In genomic region chr2:13229686-13230085, GRCm38 (mm10) we compare ENCODE assay signal across 22 mouse cellular contexts. TPM values are rescaled to one million over a fixed set of nuclear protein-coding genes. Genes with fewer than 3 reads are reported as not detected.
A peak's percentile ranks its signal among the peaks of the same experiment; 100 is the strongest.
DNase-seq lines count a peak whose midpoint lies in the region.
"Had no signal": no experiment of that assay in that cellular context is flagged by ENCODE, and none has a peak within 500 bp of the region (broad histone marks: within the 10 kb centered on the region; RNA-seq: fewer than 3 reads in every experiment).

No protein-coding gene starts in this region.

- DNase-seq in 3134 (ENCODE audit: extremely low read depth, insufficient read length, low spot score) = peak; percentile 65
- peak; percentile 70 for DNase-seq in 3T3-L1 (ENCODE audit: low read depth, low spot score)
- DNase-seq in adipocyte (ENCODE audit: low spot score) = peak; percentile 63
- DNase-seq in fibroblast of lung, adult 2 months (ENCODE audit: low read depth) = peak; percentile 67
- no peak for DNase-seq in kidney, adult 8-10 months
- no peak for DNase-seq in frontal cortex, postnatal 10 days (ENCODE audit: low spot score in 2 of 2)
- DNase-seq in limb, embryonic 10.5 days (ENCODE audit: low spot score) = no peak
- DNase-seq: adrenal gland, postnatal 10 days; cerebellum, adult 2 months; cerebellum, postnatal 10 days; embryo, embryonic 11 days; gastrocnemius, postnatal 25 days; heart, adult 2 months; heart, postnatal 14 days; kidney, adult 18-20 months had no signal

- H3K27ac ChIP-seq in limb, embryonic 10.5 days = no peak overlapping the region
- H3K27ac ChIP-seq: embryonic facial prominence, embryonic 15.5 days; forebrain, embryonic 12.5 days; heart, adult 2 months; heart, embryonic 15.5 days; hindbrain, embryonic 10.5 days; hindbrain, embryonic 14.5 days; intestine, embryonic 15.5 days had no signal

- H3K36me3 ChIP-seq in limb, embryonic 10.5 days = no peaks in the 10 kb centered on the region
- H3K36me3 ChIP-seq: embryonic facial prominence, embryonic 15.5 days; forebrain, embryonic 12.5 days; heart, embryonic 15.5 days; hindbrain, embryonic 10.5 days; intestine, embryonic 15.5 days had no signal

- peaks cover 29% of the 10 kb centered on the region for H3K4me1 ChIP-seq in limb, embryonic 10.5 days
- H3K4me1 ChIP-seq: embryonic facial prominence, embryonic 15.5 days; intestine, embryonic 15.5 days had no signal

- no peaks in the 10 kb centered on the region for H3K9me3 ChIP-seq in limb, embryonic 10.5 days (replicated peaks)
- H3K9me3 ChIP-seq: embryonic facial prominence, embryonic 15.5 days; forebrain, embryonic 12.5 days; heart, embryonic 15.5 days; hindbrain, embryonic 10.5 days; intestine, embryonic 15.5 days had no signal

- H3K27me3 ChIP-seq in limb, embryonic 10.5 days (ENCODE audit: low read depth, poor library complexity, severe bottlenecking) = no peaks in the 10 kb centered on the region
- H3K27me3 ChIP-seq: embryonic facial prominence, embryonic 15.5 days; forebrain, embryonic 12.5 days; heart, embryonic 15.5 days; intestine, embryonic 15.5 days had no signal

- H3K4me3 ChIP-seq in limb, embryonic 10.5 days = no peak overlapping the region
- H3K4me3 ChIP-seq: embryonic facial prominence, embryonic 15.5 days; erythroblast, embryonic 14.5 days; forebrain, embryonic 12.5 days; heart, adult 2 months; heart, embryonic 15.5 days; hindbrain, embryonic 10.5 days; intestine, embryonic 15.5 days had no signal

- WGBS in limb, embryonic 10.5 days = 94% methylated on average over 3 of the region's 3 CpGs

RNA-seq across cellular contexts. Expression of gene Rsu1, which starts 41.5 kb away (rescaled TPM):
- 67.9 and 79.1 TPM in 2 replicates for polyA plus RNA-seq in limb, embryonic 10.5 days (2016; fragmentation: Nextera tagmentation; extraction: Ambion mirVana)

Comparison
In these comparisons a context has a peak if more than half of its experiments do, and no peak if none do; other contexts are left out.
1. DNase-seq: peak in 3134 (single experiment), 3T3-L1 (single experiment), adipocyte (single experiment) and fibroblast of lung, adult 2 months (single experiment); none in kidney, adult 8-10 months (0 of 2), frontal cortex, postnatal 10 days (0 of 2) and limb, embryonic 10.5 days (single experiment).